Comparison of ENCODE assay signal across 12 mouse cellular contexts in genomic region chr6:36725509-36726160, GRCm38 (mm10).
A peak's percentile ranks its signal among the peaks of the same experiment; 100 is the strongest.
DNase-seq lines count a peak whose midpoint lies in the region; ATAC-seq and TF ChIP-seq lines count a peak whose summit lies in the region.
"Had no signal": no experiment of that assay in that cellular context is flagged by ENCODE, and none has a peak within 500 bp of the region (broad histone marks: within the 10 kb centered on the region; RNA-seq: fewer than 3 reads in every experiment).

No protein-coding gene starts in this region.

- H3K4me1 ChIP-seq in hindbrain, postnatal 0 days (ENCODE audit: insufficient read depth, low read length): no peaks in the 10 kb centered on the region
- no peaks in the 10 kb centered on the region for H3K4me1 ChIP-seq in hindbrain, embryonic 11.5 days (replicated peaks; ENCODE audit: control insufficient read depth, insufficient read depth, low read length)
- H3K4me1 ChIP-seq in lung, embryonic 14.5 days (ENCODE audit: insufficient read depth): no peaks in the 10 kb centered on the region
- no peaks in the 10 kb centered on the region for H3K4me1 ChIP-seq in lung, adult 2 months (ENCODE audit: control insufficient read depth, insufficient read depth, low read length)

- no peak overlapping the region for H3K27ac ChIP-seq in hindbrain, postnatal 0 days
- no peak overlapping the region for H3K27ac ChIP-seq in hindbrain, embryonic 11.5 days (ENCODE audit: low read depth, low read length)
- H3K27ac ChIP-seq in lung, embryonic 14.5 days (ENCODE audit: low read depth): no peak overlapping the region
- H3K27ac ChIP-seq: heart, adult 2 months had no signal

- no peak for ATAC-seq in hindbrain, postnatal 0 days
- no peak for ATAC-seq in hindbrain, embryonic 11.5 days (ENCODE audit: low FRiP score)
- ATAC-seq in lung, embryonic 14.5 days (ENCODE audit: insufficient read depth): peak; percentile 70; the same call in 1 of the 2 replicates
- ATAC-seq: Patski had no signal

- H3K36me3 ChIP-seq in hindbrain, postnatal 0 days (ENCODE audit: insufficient read depth, low read length): no peaks in the 10 kb centered on the region
- H3K36me3 ChIP-seq in hindbrain, embryonic 11.5 days (ENCODE audit: control insufficient read depth, insufficient read depth, low read length): no peaks in the 10 kb centered on the region
- no peaks in the 10 kb centered on the region for H3K36me3 ChIP-seq in lung, embryonic 14.5 days (ENCODE audit: insufficient read depth)

- peak; percentile 29 for DNase-seq in hindbrain, postnatal 0 days (ENCODE audit: low spot score)
- DNase-seq in hindbrain, embryonic 11.5 days (ENCODE audit: low spot score): no peak
- DNase-seq in lung, embryonic 14.5 days: peak; percentile 70
- DNase-seq in lung, adult 2 months: no peak
- peak; percentile 73 for DNase-seq in Muller cell, postnatal 12 days (ENCODE audit: inconsistent ontology term)
- DNase-seq in fibroblast of lung, adult 2 months (ENCODE audit: low read depth): peak; percentile 4
- no peak for DNase-seq in heart, adult 11 months
- DNase-seq in ovary, postnatal 10 days (ENCODE audit: low spot score): no peak
- DNase-seq: heart, adult 2 months; heart, postnatal 36 days; left cerebral cortex, postnatal 4 days had no signal

- no peaks in the 10 kb centered on the region for H3K27me3 ChIP-seq in hindbrain, postnatal 0 days (ENCODE audit: insufficient read depth, low read length)
- no peaks in the 10 kb centered on the region for H3K27me3 ChIP-seq in hindbrain, embryonic 11.5 days (ENCODE audit: control insufficient read depth, insufficient read depth, low read length)
- no peaks in the 10 kb centered on the region for H3K27me3 ChIP-seq in lung, embryonic 14.5 days (ENCODE audit: insufficient read depth, low read length)
- H3K27me3 ChIP-seq: Patski had no signal

- no peaks in the 10 kb centered on the region for H3K9me3 ChIP-seq in hindbrain, postnatal 0 days (ENCODE audit: low read length)
- no peaks in the 10 kb centered on the region for H3K9me3 ChIP-seq in hindbrain, embryonic 11.5 days (ENCODE audit: control insufficient read depth, low read length)
- H3K9me3 ChIP-seq in lung, embryonic 14.5 days (ENCODE audit: low read depth, low read length): no peaks in the 10 kb centered on the region

- no peak overlapping the region for H3K4me2 ChIP-seq in hindbrain, postnatal 0 days (ENCODE audit: low read depth, low read length)
- no peak overlapping the region for H3K4me2 ChIP-seq in hindbrain, embryonic 11.5 days (replicated peaks; ENCODE audit: low read depth, low read length)
- no peak overlapping the region for H3K4me2 ChIP-seq in lung, embryonic 14.5 days

- no peak for TF ChIP-seq POLR2A in lung, adult 2 months (IDR thresholded peaks at IDR 0.05; ENCODE audit: borderline replicate concordance, extremely low read depth, low read depth, low read length)

- TF ChIP-seq CTCF in hindbrain, postnatal 0 days (IDR thresholded peaks at IDR 0.05; ENCODE audit: low read depth): no peak
- TF ChIP-seq CTCF in lung, embryonic 14.5 days (IDR thresholded peaks at IDR 0.05; ENCODE audit: low read depth): no peak
- no peak for TF ChIP-seq CTCF in lung, adult 2 months (IDR thresholded peaks at IDR 0.05; ENCODE audit: insufficient read depth, low read length)

- 55% methylated on average over 3 of the region's 3 CpGs for WGBS in hindbrain, postnatal 0 days
- 88% methylated on average over 3 of the region's 3 CpGs for WGBS in hindbrain, embryonic 11.5 days
- 37% methylated on average over 3 of the region's 3 CpGs for WGBS in lung, embryonic 14.5 days
- 38% methylated on average over 3 of the region's 3 CpGs for WGBS in lung, adult 2 months

- no peak overlapping the region for H3K4me3 ChIP-seq in hindbrain, postnatal 0 days (ENCODE audit: low read length)
- H3K4me3 ChIP-seq in hindbrain, embryonic 11.5 days (ENCODE audit: low read depth, low read length): no peak overlapping the region
- H3K4me3 ChIP-seq in lung, embryonic 14.5 days (ENCODE audit: low read depth, low read length): no peak overlapping the region
- no peak overlapping the region for H3K4me3 ChIP-seq in lung, adult 2 months (replicated peaks; ENCODE audit: extremely low read depth, low read depth, low read length)
- H3K4me3 ChIP-seq: heart, adult 2 months had no signal

- no peak overlapping the region for H3K9ac ChIP-seq in hindbrain, postnatal 0 days (replicated peaks; ENCODE audit: low read length)
- H3K9ac ChIP-seq in hindbrain, embryonic 11.5 days (ENCODE audit: low read depth, low read length): no peak overlapping the region
- H3K9ac ChIP-seq in lung, embryonic 14.5 days: no peak overlapping the region

Comparison
In these comparisons a context has a peak if more than half of its experiments do, and no peak if none do; other contexts are left out.
1. DNase-seq: peak in hindbrain, postnatal 0 days (single experiment), lung, embryonic 14.5 days (single experiment), Muller cell, postnatal 12 days (single experiment) and fibroblast of lung, adult 2 months (single experiment); none in hindbrain, embryonic 11.5 days (single experiment), lung, adult 2 months (single experiment), heart, adult 11 months (single experiment) and ovary, postnatal 10 days (single experiment).